Mouse (Mus musculus) embryonic facial prominence, embryonic 14.5 days (tissue): Measurements from ENCODE around the gene Fap. TPM values are rescaled to one million over a fixed set of nuclear protein-coding genes. Genes with fewer than 3 reads are reported as not detected.

Experiments
- ATAC-seq: fragments of 200-750 bp; cut with Nextera tagmentation; 2 replicates; pipeline ENCODE4 v1.8.0; 2017; ENCODE audit warnings: low read depth, moderate number of reproducible peaks, moderate TSS enrichment
- DNase-seq: peaks from one replicate; pipeline ENCODE4 v3.0.0-alpha.2; 2015; ENCODE audit warnings: low spot score
- H3K27ac ChIP-seq: fragments of 300-500 bp; sonication (generic); replicated peaks from 2 replicates; pipeline ENCODE4 v1.5.1; 2014; ENCODE audit warnings: low read depth, mild to moderate bottlenecking, low read length, moderate library complexity
- H3K27me3 ChIP-seq: fragments of 300-500 bp; sonication (generic); replicated peaks from 2 replicates; pipeline ENCODE4 v1.6.1; 2014; ENCODE audit warnings: low read length; ENCODE audit not compliant: control insufficient read depth, insufficient read depth
- H3K36me3 ChIP-seq: fragments of 300-500 bp; sonication (generic); 2 replicates; pipeline ENCODE4 v1.6.1; 2014; ENCODE audit warnings: low read length, mixed read lengths; ENCODE audit not compliant: control insufficient read depth, insufficient read depth
- H3K4me1 ChIP-seq: fragments of 300-500 bp; sonication (generic); 2 replicates; pipeline ENCODE4 v1.6.1; 2014; ENCODE audit warnings: antibody characterized with exemption, low read length; ENCODE audit not compliant: control insufficient read depth, insufficient read depth
- H3K4me2 ChIP-seq: fragments of 300-500 bp; sonication (generic); 2 replicates; pipeline ENCODE4 v1.6.1; 2014; ENCODE audit warnings: low read depth, mild to moderate bottlenecking, low read length, moderate library complexity, mixed read lengths
- H3K4me3 ChIP-seq: fragments of 300-500 bp; sonication (generic); 2 replicates; pipeline ENCODE4 v1.5.1; 2014; ENCODE audit warnings: low read depth, mild to moderate bottlenecking, low read length
- H3K9ac ChIP-seq: fragments of 300-500 bp; sonication (generic); 2 replicates; pipeline ENCODE4 v1.6.1; 2014; ENCODE audit warnings: low read depth, mild to moderate bottlenecking, low read length, moderate library complexity, mixed read lengths
- H3K9me3 ChIP-seq: fragments of 300-500 bp; sonication (generic); 2 replicates; pipeline ENCODE4 v1.6.1; 2016; ENCODE audit warnings: low read length; ENCODE audit not compliant: control insufficient read depth
- WGBS: fragments of 180-500 bp; shearing (Covaris S2); extraction: QIAGEN DNeasy Blood & Tissue Kit; methylation state at CpG from one replicate; pipeline ENCODE4 v1.1.7; 2014; 5-methylcytosine and 5-hydroxymethylcytosine counted together
- polyA plus RNA-seq: library from polyadenylated mRNA; unstranded; fragments of >200 nt; fragmentation: Nextera tagmentation; extraction: Ambion mirVana; gene quantifications from 2 replicates; pipeline ENCODE4 v1.2.1, GENCODE M21; 2014

The Fap gene
- polyA plus RNA-seq, 1 experiment from 2014 or later = 38.2 TPM

DNA sequence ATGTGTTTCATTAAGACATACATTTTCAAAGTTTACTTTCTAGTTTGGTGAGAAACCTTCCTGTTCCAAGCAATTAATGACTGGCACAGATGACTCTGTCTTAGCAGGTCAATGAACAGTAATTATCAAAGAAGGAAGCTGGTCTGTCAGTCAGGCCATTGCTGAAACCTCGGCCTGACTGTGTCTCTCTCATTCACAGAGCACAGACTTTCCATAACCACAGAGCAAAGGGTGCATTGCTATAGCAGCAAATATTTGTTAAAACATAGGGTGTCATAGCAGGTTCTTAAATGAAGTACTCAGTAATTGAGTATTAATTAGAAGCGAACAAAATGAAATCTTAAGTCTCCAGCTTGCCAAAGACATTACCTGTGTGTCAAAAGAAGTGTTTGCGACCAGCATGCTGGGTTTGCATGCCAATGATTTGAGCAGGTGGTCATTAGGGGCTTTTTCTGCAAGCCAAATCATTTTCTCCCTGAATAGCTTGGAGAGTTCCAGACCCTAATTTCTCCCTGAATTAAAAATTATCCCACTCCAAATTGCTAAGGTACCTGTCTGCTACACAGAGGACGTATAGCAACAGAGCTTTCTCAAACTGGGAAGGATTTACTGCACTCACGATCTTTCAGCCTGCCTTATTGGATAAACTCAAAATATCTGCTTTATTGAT, 76.4 kb downstream of the Fap start:
- Histone ChIP-seq H3K27ac (no peak overlapping the region), H3K9me3 (no peaks in the 10 kb centered on the region), H3K4me1 (no peaks in the 10 kb centered on the region), H3K4me3 (no peak overlapping the region), H3K36me3 (no peaks in the 10 kb centered on the region), H3K9ac (no peak overlapping the region), H3K4me2 (no peak overlapping the region), H3K27me3 (no peaks in the 10 kb centered on the region)
- DNase-seq (no peak), ATAC-seq (no peak)
- 74% methylated on average over 5 of the region's 5 CpGs for WGBS

DNA sequence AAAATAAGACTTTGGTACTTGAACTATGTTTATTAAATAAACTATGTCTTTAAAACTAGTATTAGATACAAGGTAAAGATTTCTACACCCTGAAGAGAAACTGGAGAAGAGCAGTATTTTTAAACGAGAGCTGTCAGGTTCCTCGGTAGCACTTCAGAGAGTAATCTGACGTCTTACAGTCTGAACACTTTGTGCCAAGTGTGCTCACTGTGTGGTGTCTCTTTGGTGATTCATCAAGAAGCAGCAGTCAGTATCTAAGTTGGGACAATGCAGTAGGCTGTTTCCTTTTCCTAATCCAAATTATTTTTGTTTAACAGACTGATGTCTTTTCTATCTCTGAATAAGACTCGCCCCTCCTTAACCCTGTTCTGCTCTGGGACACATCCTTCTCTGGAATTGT, 78.5 kb downstream of the Fap start:
- H3K36me3 ChIP-seq = no peaks in the 10 kb centered on the region
- H3K9me3 ChIP-seq = no peaks in the 10 kb centered on the region
- no peak overlapping the region for H3K4me3 ChIP-seq
- no peaks in the 10 kb centered on the region for H3K27me3 ChIP-seq
- no peak overlapping the region for H3K4me2 ChIP-seq
- H3K4me1 ChIP-seq = no peaks in the 10 kb centered on the region
- H3K9ac ChIP-seq = no peak overlapping the region
- no peak overlapping the region for H3K27ac ChIP-seq
- no peak for DNase-seq
- WGBS = 76% methylated on average over 4 of the region's 4 CpGs
- ATAC-seq = no peak

DNA sequence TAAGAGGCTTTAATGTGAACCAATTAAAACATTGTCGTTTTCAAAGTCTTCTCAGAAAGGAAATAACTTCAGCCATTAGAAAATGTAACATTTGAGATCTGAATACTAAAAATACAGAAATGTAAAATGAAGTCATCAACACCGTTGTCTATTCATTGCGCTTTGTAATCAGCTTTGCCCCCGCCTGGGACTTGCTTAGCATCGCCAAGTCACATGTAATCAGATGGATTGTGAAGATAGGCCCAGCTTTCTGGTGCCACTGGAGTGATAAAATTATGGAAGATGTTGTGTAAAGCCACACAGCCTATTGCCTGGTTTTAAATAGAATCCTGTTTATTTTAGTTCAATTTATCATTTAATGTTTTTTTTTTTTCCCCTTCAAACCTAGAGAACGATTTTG, 84.0 kb downstream of the Fap start:
- Histone ChIP-seq H3K27ac (no peak overlapping the region), H3K27me3 (no peaks in the 10 kb centered on the region), H3K9ac (no peak overlapping the region), H3K4me2 (no peak overlapping the region), H3K36me3 (no peaks in the 10 kb centered on the region), H3K9me3 (no peaks in the 10 kb centered on the region), H3K4me3 (no peak overlapping the region), H3K4me1 (no peaks in the 10 kb centered on the region)
- ATAC-seq = no peak
- no peak for DNase-seq
- WGBS = 87% methylated on average over 6 of the region's 6 CpGs

DNA sequence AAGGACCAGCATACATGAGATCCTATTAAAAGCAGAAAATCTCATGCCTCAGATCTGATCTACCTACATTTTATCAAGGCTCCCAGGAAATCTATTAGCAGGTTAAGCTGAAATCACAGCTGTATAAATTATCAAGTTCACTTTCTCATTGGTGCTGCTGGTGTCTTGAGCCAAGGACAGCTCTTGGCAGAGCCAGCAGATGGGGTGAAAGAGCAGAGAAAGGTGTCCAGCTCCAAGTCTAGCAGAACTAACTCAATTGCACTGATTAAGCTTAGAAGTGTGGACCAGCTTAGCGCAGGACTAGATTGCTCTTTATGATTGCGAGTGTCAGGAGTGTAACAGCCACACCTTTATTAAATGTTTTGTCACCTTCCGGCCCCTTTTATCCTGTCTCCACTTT, 89.0 kb downstream of the Fap start:
- ATAC-seq (no peak), DNase-seq (no peak)
- H3K4me3 ChIP-seq = no peak overlapping the region
- H3K4me2 ChIP-seq = no peak overlapping the region
- H3K36me3 ChIP-seq = no peaks in the 10 kb centered on the region
- WGBS = 82% methylated on average over 3 of the region's 3 CpGs
- no peak overlapping the region for H3K27ac ChIP-seq
- H3K9me3 ChIP-seq = no peaks in the 10 kb centered on the region
- no peak overlapping the region for H3K9ac ChIP-seq
- no peaks in the 10 kb centered on the region for H3K4me1 ChIP-seq
- H3K27me3 ChIP-seq = no peaks in the 10 kb centered on the region

DNA sequence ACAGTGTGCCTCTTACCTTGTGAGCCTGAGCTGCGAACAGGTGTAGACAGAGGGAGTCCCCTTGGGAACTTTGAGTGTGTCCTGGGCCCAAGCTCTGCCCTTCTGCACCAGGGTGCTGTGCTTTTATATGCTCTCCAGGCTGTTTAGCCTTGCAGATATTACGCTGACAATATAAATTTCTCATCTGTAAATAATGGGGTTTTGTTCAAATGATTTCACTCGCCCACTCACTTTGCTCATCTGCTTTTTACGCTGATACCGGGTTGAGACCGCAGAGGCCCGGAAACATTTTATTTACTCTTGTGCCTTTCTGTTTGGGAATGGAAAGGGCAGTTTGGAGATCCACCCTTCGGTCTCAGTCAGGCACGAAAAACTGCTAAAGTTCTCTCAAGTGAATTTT, 90.3 kb downstream of the Fap start, which contains the start of gene Gcg:
Gene Gcg, minus strand, starts transcription at position 101 of the 400 bp plus-strand sequence.
- H3K4me3 ChIP-seq = no peak within 1 kb of the TSS
- H3K27me3 ChIP-seq = no peaks in the 10 kb centered on the region
- no peak within 1 kb of the TSS for H3K4me2 ChIP-seq
- ATAC-seq = no peak
- no peak within 1 kb of the TSS for H3K27ac ChIP-seq
- 87% methylated on average over 9 of the region's 9 CpGs for WGBS
- no peaks in the 10 kb centered on the region for H3K4me1 ChIP-seq
- no peaks in the 10 kb centered on the region for H3K9me3 ChIP-seq
- no peaks in the 10 kb centered on the region for H3K36me3 ChIP-seq
- no peak for DNase-seq
- H3K9ac ChIP-seq = no peak within 1 kb of the TSS

DNA sequence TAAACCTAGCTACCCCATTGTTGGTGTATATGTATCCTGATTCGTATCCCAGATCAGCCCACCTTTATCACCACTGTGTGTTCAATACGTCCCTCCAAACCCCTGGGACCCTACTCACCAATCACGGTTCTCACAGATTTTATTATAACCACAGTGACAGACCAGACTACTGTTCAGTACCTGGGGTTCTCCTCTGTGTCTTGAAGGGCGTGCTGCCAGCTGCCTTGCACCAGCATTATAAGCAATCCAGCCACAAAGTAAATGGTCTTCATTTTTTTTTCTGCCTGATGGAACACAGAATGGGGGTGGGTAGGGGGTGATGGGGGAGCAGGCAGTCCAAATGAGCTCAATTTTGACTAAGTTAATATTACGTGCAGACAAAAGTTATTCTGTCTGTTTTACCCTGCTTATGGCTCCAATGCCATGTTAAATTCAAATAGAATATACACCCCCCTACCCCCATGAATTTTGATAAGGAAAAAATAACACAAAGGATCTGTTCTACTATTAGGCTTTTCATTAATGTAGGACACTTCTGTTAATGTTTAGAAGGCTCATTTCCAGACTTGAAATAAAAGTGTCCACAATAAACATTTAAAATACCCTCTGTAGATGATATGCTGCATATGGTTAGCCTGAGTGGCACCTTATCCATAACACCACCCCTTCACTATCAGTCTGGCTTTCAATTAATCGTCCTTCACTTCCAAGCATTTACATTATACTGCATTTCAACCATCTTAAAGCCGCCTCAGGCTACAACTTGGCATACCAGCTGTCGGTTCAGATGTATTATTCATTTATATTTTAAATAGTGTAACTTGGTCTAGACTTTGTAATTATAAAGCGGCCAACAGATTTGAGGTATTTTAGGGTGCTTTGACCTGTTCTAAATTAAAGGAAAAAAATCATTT, 93.3 kb downstream of the Fap start:
- H3K4me2 ChIP-seq = no peak overlapping the region
- no peak for DNase-seq
- H3K9ac ChIP-seq = no peak overlapping the region
- H3K27me3 ChIP-seq = no peaks in the 10 kb centered on the region
- ATAC-seq = no peak
- 66% methylated on average over 9 of the region's 9 CpGs for WGBS
- H3K36me3 ChIP-seq = no peaks in the 10 kb centered on the region
- no peaks in the 10 kb centered on the region for H3K4me1 ChIP-seq
- no peaks in the 10 kb centered on the region for H3K9me3 ChIP-seq
- no peak overlapping the region for H3K27ac ChIP-seq
- H3K4me3 ChIP-seq = no peak overlapping the region

DNA sequence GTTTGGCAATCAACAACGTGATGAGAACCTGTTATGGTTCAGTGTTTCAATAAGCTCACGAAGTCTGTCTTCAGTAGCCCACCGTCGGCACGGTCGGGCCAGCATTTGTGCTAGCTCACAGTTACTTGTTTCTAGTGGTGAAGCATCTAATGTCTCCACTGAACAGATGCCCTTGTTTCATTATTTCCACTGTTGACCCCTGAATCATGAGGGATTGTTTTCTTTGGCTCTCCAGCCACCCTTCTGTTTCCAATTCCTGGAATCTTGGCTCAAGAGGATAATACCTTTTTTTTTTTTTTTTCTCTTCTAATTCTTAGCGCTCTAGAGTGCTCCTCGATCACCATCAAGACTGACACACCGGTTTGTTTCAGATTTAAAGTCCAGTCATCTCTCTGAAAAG, 104.3 kb downstream of the Fap start:
- Histone ChIP-seq H3K36me3 (no peaks in the 10 kb centered on the region), H3K9me3 (no peaks in the 10 kb centered on the region), H3K4me2 (no peak overlapping the region), H3K27me3 (no peaks in the 10 kb centered on the region), H3K4me3 (no peak overlapping the region), H3K27ac (no peak overlapping the region), H3K9ac (no peak overlapping the region), H3K4me1 (no peaks in the 10 kb centered on the region)
- ATAC-seq (no peak), DNase-seq (no peak)
- WGBS = 75% methylated on average over 9 of the region's 9 CpGs

DNA sequence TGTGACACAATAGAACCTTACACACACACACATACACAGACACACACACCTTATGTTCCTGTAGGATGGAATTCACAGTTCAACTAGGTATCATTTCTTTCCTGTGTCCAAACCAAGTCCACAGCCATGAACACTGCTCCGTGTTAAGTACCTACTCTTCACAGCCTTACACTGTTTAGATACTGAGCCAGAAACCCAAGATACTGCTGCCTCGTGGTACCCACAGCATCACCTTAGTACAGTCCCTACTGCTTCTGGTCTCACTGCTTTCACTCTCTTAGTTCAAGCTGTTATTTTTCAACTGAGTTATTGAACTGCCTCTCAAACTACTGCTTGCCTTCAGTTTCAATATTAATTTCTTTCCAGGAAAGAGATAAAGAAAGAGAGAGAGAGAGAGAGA, 110.6 kb downstream of the Fap start:
- H3K4me1 ChIP-seq = no peaks in the 10 kb centered on the region
- no peak overlapping the region for H3K27ac ChIP-seq
- no peak overlapping the region for H3K9ac ChIP-seq
- no peaks in the 10 kb centered on the region for H3K27me3 ChIP-seq
- H3K4me3 ChIP-seq = no peak overlapping the region
- DNase-seq = no peak
- whole genome bisulfite sequencing = 85% methylated on average over 2 of the region's 2 CpGs
- no peak overlapping the region for H3K4me2 ChIP-seq
- H3K36me3 ChIP-seq = no peaks in the 10 kb centered on the region
- H3K9me3 ChIP-seq = no peaks in the 10 kb centered on the region
- ATAC-seq = no peak
